Mouse (Mus musculus): ENCODE measurements around the gene Sv2a.

The Sv2a gene

DNA sequence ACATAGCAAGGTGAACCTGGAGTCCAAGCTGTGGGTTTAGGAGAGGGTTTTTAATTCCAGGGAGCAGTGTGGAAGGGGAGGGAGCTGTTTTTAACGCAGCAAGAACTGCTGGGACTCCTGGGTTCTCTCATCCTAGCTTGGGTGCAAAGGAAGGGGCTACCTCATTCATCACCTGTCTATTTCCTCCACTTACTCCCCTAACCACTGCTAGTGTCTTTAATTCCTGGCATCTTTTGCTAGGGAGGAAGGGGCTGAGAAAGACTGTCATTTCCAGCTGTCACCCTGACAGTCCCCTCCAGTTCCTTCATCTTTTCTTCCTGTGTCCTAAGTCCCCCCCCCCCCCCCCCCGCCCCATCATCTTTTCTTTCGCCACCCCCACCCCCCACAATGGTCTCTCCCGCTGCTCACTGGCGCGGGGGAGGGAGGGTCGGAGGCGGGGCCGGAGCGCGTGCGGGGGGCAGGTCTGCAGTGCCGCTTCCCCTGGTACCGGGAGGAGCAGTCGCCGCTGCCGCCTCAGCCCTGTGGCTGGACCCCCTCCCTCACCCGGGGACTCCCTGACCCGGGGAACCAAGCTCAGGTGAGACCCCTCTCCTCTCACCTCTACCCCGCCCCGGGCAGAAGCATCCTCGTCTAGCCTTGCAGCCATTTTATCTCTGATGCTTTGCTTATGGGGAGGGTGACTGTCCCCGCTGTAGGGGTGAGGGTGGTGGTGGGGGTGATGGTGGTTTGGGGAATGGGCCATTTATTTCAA lies at the start of gene Sv2a:
Gene Sv2a (plus strand): TSS at position 425 of the 751 bp plus-strand sequence.
- no peak for DNase-seq (ENCODE audit: low spot score)

GRCm38 (mm10) chr3:96132478-96132877 lies 48.5 kb upstream of the Sv2a start:
- DNase-seq (ENCODE audit: low spot score): no peak

DNA sequence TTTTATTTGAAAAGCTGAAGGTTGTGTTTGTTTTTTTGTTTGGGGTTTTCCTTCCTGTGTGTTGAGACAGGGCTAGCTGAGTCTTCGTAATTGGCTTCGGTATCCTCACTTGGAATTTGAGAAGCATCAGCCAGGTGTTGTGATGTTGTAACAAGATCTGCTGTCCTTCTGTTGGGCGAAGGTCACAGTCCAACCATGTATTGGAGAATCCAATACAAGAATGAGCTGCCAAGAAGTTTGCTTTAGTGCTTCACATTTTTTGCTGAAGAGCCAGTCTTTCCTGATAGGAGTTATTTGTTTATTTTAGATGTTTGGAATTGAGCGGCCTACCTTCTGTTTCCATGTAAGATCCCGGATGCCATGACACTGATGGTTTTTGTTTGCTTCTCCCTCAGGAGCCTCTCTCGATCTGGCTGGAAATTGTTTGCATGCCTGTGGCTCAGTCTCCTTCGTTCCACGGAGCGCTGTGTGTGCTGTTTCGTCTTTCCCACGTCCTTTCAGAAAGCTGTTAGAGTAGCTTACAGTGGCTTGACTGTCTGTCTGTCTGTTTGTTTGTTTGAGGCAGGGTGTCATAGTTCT lies 47.5 kb upstream of the Sv2a start:
- peak; percentile 35 for DNase-seq (ENCODE audit: low spot score)

DNA sequence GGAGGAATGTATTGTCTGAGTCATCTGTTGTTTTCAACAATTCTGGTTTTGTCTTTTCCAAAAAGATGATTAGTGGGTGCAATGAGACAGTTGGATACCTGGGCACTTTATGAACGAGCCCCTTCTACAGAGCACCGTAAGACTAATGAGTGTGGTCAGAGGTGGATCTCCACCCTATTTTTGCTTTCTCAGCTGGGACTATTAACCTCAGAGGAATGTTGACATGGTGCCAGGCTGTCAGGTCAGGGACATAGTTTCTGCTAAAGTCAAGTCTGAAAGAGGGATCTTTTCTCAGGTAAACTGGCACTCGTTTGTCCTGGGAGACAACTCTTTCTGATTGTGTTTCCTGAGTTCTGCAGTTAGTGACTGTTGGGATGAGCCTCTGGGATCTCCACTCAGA lies 45.9 kb upstream of the Sv2a start:
- peak; percentile 48 for DNase-seq (ENCODE audit: low spot score)

GRCm38 (mm10) chr3:96147950-96148349 lies 33.0 kb upstream of the Sv2a start:
- DNase-seq (ENCODE audit: low spot score): peak; percentile 75

DNA sequence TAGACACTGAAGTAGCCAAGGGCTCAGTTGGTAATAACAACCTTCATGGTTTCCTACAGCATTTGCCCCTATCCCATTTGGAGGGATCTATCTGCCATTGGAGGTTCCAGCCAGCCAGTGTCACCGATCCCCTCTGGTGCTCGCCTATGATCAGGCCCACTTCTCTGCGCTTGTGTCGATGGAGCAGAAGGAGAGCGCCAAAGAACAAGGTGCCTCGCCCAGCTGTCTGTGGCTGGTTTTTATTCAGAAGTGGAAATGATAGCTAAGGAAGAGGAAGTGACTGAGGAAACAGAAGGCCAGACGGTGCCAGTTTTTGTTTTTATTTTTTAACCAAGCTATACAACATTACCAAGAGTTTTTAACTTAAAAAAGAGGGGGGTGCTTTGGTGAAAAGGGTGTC lies 29.1 kb upstream of the Sv2a start:
- no peak for DNase-seq (ENCODE audit: low spot score)

DNA sequence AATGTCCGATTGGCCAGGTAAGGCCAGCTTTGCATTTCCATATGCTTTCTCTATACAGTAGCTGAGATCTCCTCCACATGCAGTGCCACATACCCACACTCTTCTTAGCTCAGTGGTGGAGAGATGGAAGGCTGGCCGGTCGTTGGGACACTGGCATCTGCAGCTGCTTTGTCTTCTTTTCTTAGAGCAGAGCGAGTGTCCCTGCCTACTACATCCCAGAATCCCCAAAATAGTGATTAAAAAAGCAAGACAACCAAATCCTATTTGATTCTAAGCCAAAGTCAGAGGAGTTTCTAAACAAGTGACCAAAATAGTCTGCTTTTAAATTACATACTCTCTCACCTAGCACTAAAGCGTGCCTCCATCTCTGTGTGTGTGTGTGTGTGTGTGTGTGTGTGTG lies 28.3 kb upstream of the Sv2a start:
- no peak for DNase-seq (ENCODE audit: low spot score)

DNA sequence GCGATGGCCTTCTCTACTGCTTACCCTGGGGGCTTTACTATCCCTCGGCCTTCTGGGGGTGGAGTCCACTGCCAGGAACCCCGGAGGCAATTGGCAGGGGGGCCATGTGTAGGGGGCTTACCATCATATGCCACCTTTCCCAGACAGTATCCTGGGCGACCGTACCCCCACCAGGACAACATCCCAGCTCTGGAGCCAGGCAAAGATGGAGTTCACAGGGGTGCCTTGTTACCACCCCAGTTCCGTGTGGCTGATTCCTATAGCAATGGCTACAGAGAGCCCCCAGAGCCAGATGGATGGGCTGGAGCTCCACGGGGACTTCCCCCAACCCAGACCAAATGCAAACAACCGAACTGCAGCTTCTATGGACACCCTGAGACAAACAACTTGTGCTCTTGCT lies 25.4 kb upstream of the Sv2a start:
- no peak for DNase-seq (ENCODE audit: low spot score)

DNA sequence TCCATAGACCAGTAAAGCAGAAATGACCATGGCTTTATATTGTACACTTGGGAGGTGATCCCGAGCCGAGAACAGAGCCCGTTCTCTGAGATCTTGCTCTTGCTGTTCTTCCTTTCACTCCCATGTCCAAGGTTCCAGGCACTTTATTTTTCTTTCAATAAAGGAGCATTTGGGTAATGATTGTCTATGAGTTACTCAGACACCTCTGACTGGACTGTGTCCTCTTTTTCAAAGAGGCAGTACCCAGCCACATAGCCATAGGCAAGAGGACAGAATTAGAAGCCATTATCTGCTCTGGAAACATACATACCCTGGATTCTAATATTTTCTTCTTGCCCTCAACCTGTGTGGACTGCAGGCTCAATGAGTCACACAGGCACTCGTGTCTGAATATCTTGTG lies 21.1 kb upstream of the Sv2a start:
- no peak for DNase-seq (ENCODE audit: low spot score)

DNA sequence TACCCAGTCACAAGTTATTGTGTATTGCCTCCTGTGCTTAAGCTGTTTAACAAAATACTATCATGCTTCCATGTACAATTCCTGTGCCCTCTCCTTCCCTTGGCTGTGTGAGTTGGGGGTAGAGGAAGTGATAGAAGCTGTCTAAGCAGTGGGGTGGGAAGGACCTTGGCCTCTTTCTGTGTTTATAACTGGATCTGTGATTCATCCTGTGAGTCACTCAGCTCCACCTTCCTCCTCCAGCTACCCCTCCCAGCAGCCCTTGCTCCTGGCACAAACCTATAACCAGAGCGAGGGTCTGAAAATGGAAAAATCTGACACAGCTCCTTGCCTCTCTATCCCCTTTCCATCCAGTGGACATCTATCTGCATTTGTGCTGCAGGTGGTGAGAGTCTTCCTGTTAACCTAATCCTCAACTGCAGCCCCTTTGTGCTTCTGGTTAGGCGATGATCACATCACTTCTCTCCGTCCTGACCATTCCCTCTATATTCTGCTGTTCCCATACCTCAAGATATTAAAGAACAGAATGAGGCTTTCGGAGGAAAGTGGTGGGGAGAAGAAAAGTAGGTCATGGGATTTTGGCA lies 20.6 kb upstream of the Sv2a start:
- DNase-seq (ENCODE audit: low spot score): peak; percentile 61

GRCm38 (mm10) chr3:96160803-96161516 lies 20.0 kb upstream of the Sv2a start:
- DNase-seq (ENCODE audit: low spot score): peak; percentile 66

DNA sequence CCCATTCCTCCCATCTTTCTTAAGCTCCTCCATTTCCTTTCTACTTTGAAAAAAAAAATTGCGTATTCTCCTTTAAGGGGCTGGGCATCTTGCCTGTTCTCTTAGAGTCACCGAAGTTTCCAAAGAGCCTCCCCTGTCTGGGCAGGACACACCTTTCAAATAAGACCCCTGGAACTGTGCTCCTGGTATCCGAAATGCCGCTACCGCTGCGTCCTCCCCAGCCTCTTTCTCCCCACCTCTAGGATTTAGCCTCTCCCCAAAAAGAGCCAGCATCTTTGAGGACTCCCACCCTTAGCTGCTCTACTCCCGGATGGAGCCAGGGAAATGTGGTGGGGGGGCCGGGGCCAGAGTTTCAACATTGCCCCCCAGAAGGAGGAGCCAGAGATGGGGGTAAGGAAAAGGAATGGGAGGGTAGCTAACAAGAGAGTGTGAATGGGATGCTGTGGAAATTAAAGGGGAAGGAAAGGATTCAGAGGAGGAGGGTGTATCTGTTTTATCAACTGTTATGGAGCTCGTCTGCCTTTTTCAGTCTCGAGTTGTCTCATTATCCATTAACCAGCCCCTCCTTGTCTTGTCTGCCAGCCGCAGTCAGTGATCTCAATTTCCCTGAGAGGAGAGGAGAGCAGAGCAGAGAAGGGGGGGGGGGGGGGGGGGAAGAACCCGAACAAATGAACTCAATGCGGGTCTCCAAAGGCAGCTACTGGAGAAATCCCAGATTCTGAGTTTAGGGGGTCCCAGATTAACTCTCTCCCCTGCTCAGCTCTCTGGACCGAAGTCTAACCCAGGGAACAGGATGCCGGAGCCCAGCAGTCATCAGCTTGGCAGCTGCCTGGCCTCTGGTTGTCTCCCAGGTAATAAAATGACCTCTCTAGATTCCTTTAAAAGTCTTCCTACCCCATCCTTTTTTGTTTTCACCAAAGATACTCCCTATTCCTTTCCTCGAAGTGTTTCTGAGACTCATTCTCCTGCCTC lies 18.8 kb upstream of the Sv2a start, which contains the start of gene Mtmr11:
Gene Mtmr11 (plus strand): TSS at position 136 of the 972 bp plus-strand sequence.
- DNase-seq (ENCODE audit: low spot score): no peak

DNA sequence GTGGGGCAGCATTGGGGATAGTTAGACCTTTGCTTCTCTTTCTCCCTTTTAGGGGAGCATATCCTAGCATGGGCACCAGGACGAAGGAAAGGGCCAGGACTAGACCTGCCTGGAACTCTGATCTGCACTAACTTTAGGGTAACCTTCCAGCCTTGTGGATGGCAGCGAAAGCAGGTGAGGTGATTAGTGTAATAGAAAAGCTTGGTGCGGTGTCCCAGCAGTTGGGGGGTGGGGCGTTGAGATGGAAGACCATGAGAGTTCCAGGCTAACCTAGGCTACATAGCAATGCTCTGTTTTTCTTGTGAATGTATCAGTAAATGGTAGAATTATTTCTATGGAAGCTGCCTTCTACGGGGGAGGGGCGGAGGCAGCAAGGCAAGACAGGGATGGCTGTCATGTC lies 17.9 kb upstream of the Sv2a start:
- DNase-seq (ENCODE audit: low spot score): no peak

DNA sequence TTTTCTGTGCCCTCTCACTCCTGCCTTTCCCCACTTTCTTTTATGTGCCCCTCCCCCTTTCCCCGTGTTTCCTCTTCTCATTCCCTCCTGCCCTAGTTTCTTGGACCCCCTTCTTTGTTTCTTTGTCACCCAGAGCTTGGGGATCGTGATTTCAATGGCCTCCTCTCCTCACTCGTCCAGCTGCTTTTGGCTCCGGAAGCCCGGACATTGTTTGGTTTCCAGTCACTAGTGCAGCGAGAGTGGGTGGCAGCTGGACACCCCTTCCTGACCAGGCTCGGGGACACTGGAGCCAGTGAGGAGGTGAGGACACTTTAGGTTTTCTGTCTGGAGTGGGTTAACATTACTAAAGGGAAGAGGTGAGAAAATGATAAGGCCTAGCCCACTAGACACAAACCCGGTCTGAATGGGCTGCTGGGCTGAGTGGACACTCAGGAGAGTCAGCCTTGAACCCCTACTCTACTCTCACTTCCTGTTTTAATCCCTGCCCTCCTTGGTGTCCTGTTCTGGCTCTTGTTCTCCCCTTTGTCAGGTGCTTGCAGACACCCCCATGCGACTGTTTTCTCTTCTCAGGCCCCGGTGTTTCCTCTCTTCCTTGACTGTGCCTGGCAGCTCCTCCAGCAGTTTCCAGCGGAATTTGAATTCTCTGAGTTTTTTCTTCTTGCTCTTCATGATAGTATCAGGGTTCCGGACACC lies 12.3 kb upstream of the Sv2a start:
- no peak for DNase-seq (ENCODE audit: low spot score)

GRCm38 (mm10) chr3:96170276-96170675 lies 10.7 kb upstream of the Sv2a start:
- DNase-seq (ENCODE audit: low spot score): no peak

GRCm38 (mm10) chr3:96170976-96171545 lies 9.9 kb upstream of the Sv2a start:
- DNase-seq (ENCODE audit: low spot score): no peak

GRCm38 (mm10) chr3:96171583-96172196 lies 9.3 kb upstream of the Sv2a start:
- no peak for DNase-seq (ENCODE audit: low spot score)

- peak; percentile 85 for DNase-seq (ENCODE audit: low spot score)
These were observed 8.5 kb upstream of the Sv2a start, which contains the start of gene Sf3b4 for GRCm38 (mm10) chr3:96172197-96173178. Gene Sf3b4 (plus strand): TSS chr3:96172332.

DNA sequence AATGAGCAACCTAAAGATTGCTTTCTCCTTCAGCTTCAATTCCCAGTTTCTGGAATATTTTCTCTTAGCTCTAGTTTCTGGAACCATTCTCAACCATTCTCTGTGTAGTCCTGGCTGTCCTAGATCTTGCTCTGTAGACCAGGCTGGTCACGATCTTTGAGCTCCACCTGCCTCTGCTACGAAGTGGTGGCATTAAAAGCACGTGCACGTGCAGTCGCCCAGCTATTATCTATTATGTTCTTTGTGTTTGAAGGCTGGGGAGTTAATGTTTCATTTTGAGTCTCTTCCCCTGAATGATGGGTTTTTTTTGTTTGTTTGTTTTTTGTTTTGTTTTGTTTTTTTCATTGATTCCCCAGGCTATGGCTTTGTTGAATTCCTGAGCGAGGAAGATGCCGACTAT lies 7.8 kb upstream of the Sv2a start:
- DNase-seq (ENCODE audit: low spot score): no peak

All from lung, postnatal 25 days (tissue).